Mouse (Mus musculus) cerebellum, adult 9-11 months (tissue): ENCODE data around the gene Gm960.
"Not testable (repeated sequence)": the region's sequence is repeated elsewhere in the genome, so short reads cannot be mapped to it uniquely, and the experiment has no call there.

ENCODE experiments used
- DNase-seq: peaks from one replicate; pipeline ENCODE4 v3.0.0; 2022

Gm960 gene

GRCm38 (mm10) chr19:4587426-4587825 is 111.0 kb downstream of the Gm960 start:
- DNase-seq, result no peak

- not testable (repeated sequence) for DNase-seq
Observed at GRCm38 (mm10) chr19:4586783-4587182, 111.7 kb downstream of the Gm960 start.

GRCm38 (mm10) chr19:4583856-4584255 is 114.6 kb downstream of the Gm960 start:
- DNase-seq, result no peak

- DNase-seq, result no peak
Observed at GRCm38 (mm10) chr19:4579296-4579695, 119.2 kb downstream of the Gm960 start.

- peak; percentile 84 for DNase-seq
Observed at GRCm38 (mm10) chr19:4578799-4579198, 119.7 kb downstream of the Gm960 start.
